Mouse (Mus musculus) ovary, postnatal 10 days (tissue): Measurements from ENCODE around the gene Pvr.

Experiments used
- DNase-seq: peaks from one replicate; pipeline ENCODE4 v3.0.0; 2022; ENCODE audit warnings: low spot score

Pvr gene

DNA sequence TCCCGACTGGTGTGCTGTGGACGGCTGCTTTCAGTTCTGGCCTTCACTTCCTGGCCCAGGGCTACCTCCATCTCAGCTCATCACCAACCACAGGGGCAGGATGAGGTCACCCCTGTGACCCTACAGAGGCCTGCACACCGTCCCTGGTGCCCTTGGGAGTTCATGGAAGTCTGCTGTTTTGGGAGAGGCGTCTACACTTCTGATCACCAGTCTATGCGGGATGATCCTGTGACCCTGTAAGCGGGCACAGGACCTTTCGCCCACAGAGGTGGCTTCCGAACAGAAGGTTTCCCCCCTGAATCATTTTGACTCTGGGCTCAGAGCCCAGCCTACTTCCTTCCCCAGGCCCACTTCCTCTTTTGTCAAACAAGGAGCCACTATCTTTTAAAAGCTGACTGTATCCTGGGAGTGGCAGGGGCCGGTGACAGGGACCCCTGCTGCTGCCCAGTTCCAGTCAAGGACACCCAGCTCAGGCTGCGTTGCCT lies 49.8 kb downstream of the Pvr start:
- DNase-seq = no peak

GRCm38 (mm10) chr7:19867751-19868399 lies 53.1 kb downstream of the Pvr start:
- no peak for DNase-seq

- DNase-seq = no peak
Measured at GRCm38 (mm10) chr7:19866490-19866889, 54.5 kb downstream of the Pvr start.

- no peak for DNase-seq
Measured at GRCm38 (mm10) chr7:19865246-19866036, 55.5 kb downstream of the Pvr start.

- no peak for DNase-seq
Measured at GRCm38 (mm10) chr7:19864241-19864640, 56.7 kb downstream of the Pvr start.

GRCm38 (mm10) chr7:19861199-19861598 lies 59.8 kb downstream of the Pvr start, which contains the start of gene Ceacam16:
TSS of gene Ceacam16 (minus strand) at chr7:19861299.
- no peak for DNase-seq

GRCm38 (mm10) chr7:19859740-19860139 lies 61.2 kb downstream of the Pvr start:
- no peak for DNase-seq

GRCm38 (mm10) chr7:19856283-19856682 lies 64.7 kb downstream of the Pvr start:
- DNase-seq = no peak

GRCm38 (mm10) chr7:19855663-19856062 lies 65.3 kb downstream of the Pvr start:
- DNase-seq = no peak
